Mouse (Mus musculus): ENCODE data around the gene Zfp57.

DNA sequence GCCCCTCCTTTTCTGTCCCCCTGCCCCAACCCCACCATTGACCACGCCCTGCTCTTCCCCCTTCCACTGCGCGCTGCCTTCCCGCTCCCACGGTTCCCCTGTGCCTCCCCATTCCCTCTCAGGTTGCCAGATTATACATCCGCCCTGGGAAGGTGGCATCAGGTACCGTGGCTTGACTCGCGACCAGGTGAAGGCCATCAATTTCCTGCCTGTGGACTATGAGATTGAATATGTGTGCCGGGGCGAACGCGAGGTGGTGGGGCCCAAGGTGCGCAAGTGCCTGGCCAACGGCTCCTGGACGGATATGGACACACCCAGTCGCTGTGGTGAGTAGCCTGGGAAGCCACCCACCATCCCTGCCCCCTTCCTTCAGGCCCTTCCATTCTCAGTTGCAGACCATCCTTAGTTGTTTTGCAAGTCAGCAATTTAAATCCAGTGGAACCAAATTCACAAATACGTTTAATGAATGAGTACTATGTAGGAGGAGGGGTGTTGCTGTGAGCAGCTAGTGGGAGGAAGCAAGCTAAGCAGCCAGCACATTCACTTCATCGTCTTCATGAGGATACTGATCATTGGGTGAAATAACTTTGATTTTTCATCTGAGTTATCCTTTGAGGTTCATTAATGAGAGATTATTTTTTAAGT is 46.5 kb downstream of the Zfp57 start:
- TF ChIP-seq CTCF (IDR thresholded peaks at IDR 0.05; ENCODE audit: low read depth, low read length) (no peak), POLR2A (IDR thresholded peaks at IDR 0.05; ENCODE audit: insufficient read depth, low read length) (no peak)

All from ES-Bruce4 (cell line).